Mouse (Mus musculus): ENCODE data around the gene Adgrl3.

DNA sequence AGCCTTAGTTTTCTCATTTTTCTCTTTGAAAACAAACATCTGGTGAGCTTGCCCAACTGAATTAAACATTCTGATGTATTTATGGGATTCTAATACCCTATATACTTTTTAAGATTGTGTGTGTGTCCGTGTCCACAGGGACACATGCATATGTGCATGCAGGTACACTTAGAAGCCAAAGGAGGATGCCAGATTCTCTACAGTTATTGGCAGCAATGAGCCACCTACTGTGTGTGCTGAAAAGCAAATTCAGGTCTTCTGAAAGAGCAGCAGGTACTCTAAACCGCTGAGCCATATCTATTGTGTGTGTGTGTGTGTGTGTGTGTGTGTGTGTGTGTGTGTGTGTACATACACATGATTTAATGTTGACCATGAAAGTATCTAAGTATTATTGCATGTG lies 505.4 kb downstream of the Adgrl3 start:
- no peak for TF ChIP-seq CTCF (conservative IDR thresholded peaks at IDR 0.05; ENCODE audit: insufficient read depth, insufficient read length, low read depth, low read length)
- no peak for TF ChIP-seq POLR2A (IDR thresholded peaks at IDR 0.05; ENCODE audit: low read depth, low read length)
